Mouse (Mus musculus) forebrain, postnatal 0 days (tissue): Measurements from ENCODE around the gene Cyp2t4. TPM values are rescaled to one million over a fixed set of nuclear protein-coding genes. Genes with fewer than 3 reads are reported as not detected.

Experiments
- ATAC-seq: fragments of 200-750 bp; cut with Nextera tagmentation; 2 replicates; pipeline ENCODE4 v1.8.0; 2017; ENCODE audit warnings: mild to moderate bottlenecking, moderate library complexity
- DNase-seq: peaks from one replicate; pipeline ENCODE4 v3.0.0-alpha.2; 2015
- H3K27ac ChIP-seq: fragments of 300-500 bp; sonication (generic); 2 replicates; pipeline ENCODE4 v1.5.1; 2014; ENCODE audit warnings: low read depth, mild to moderate bottlenecking, antibody characterized with exemption, low read length, moderate library complexity, mixed read lengths
- H3K27me3 ChIP-seq: fragments of 300-500 bp; sonication (generic); 2 replicates; pipeline ENCODE4 v1.6.1; 2014; ENCODE audit warnings: mild to moderate bottlenecking, low read length, mixed read lengths; ENCODE audit not compliant: insufficient read depth
- H3K36me3 ChIP-seq: fragments of 300-500 bp; sonication (generic); 2 replicates; pipeline ENCODE4 v1.6.1; 2014; ENCODE audit warnings: mild to moderate bottlenecking, moderate library complexity; ENCODE audit not compliant: insufficient read depth
- H3K4me1 ChIP-seq: fragments of 300-500 bp; sonication (generic); 2 replicates; pipeline ENCODE4 v1.6.1; 2014; ENCODE audit warnings: antibody characterized with exemption; ENCODE audit not compliant: insufficient read depth
- H3K4me2 ChIP-seq: fragments of 300-500 bp; sonication (generic); 2 replicates; pipeline ENCODE4 v1.6.1; 2014; ENCODE audit warnings: low read depth, mild to moderate bottlenecking, moderate library complexity
- H3K4me3 ChIP-seq: fragments of 300-500 bp; sonication (generic); 2 replicates; pipeline ENCODE4 v1.5.1; 2014; ENCODE audit warnings: low read depth, low read length, mixed read lengths
- H3K9ac ChIP-seq: fragments of 300-500 bp; sonication (generic); 2 replicates; pipeline ENCODE4 v1.6.1; 2014; ENCODE audit warnings: mild to moderate bottlenecking
- H3K9me3 ChIP-seq: fragments of 300-500 bp; sonication (generic); 2 replicates; pipeline ENCODE4 v1.6.1; 2016; ENCODE audit warnings: low read length
- CTCF ChIP-seq: sonication (generic); IDR thresholded peaks from 2 replicates; pipeline ENCODE4 v1.5.1; 2016; ENCODE audit warnings: antibody characterized with exemption, control low read depth, low read depth
- WGBS: fragments of 180-500 bp; shearing (Covaris S2); extraction: QIAGEN DNeasy Blood & Tissue Kit; methylation state at CpG from one replicate; pipeline ENCODE4 v1.1.7; 2014; 5-methylcytosine and 5-hydroxymethylcytosine counted together
- polyA plus RNA-seq: library from polyadenylated mRNA; unstranded; fragments of >200 nt; fragmentation: Nextera tagmentation; extraction: Ambion mirVana; gene quantifications from 2 replicates; pipeline ENCODE4 v1.2.1, GENCODE M21; 2015
- total RNA-seq: library from RNA; depleted of rRNA; stranded (reverse); fragments of >200 nt; gene quantifications from 2 replicates; pipeline ENCODE4 v1.2.3, GENCODE M21; 2014

Cyp2t4 gene
- total and polyA plus RNA-seq, 2 experiments from 2014 or later, result 0.34 TPM; not detected in 1

DNA sequence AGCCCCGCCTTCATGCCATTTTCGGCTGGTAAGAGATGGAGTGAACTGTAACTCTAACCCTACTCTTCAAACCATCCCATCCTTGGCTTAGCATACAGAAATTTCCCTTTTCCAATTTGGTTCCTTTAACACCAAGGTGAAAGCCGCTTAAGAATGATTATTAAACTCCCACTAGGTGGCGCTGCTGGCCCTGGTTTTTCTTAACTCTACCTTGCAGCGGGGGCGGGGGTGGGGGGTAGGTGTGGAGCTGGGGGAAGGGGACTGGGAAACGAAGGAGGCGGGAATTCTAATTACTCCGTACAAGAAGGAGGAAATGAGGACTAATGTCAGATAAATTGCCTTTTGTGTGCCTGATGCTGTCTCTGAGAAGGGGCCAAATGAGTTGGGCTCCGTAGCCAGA is 20.9 kb upstream of the Cyp2t4 start:
- ATAC-seq (peak; percentile 45; the same call in 1 of the 2 replicates), DNase-seq (peak; percentile 64)
- 13% methylated on average over 10 of the region's 10 CpGs for WGBS
- Histone ChIP-seq H3K4me1 (no peaks in the 10 kb centered on the region), H3K27ac (no peak overlapping the region), H3K9me3 (no peaks in the 10 kb centered on the region), H3K4me3 (no peak overlapping the region), H3K27me3 (no peaks in the 10 kb centered on the region), H3K36me3 (no peaks in the 10 kb centered on the region), H3K9ac (no peak overlapping the region), H3K4me2 (0 out of 2 replicates have a peak overlapping the region, but pooled peaks have one; percentile 11)
- TF ChIP-seq CTCF, result peak; percentile 50

DNA sequence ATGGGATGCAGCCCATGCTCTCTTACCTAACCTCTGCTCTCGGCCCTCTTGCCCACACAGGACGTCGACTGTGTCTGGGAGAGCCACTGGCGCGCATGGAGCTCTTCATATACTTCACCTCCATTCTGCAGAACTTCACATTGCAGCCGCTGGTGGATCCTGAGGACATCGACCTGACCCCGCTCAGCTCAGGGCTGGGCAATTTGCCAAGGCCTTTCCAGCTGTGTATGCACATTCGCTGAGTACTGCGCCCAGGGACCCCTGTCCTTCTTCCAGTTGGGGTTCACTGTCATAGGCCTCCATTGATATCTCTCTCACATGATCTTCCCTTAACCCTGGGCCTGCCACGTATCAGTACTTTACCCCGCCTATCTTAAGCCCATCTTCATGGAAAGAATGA is 20.4 kb upstream of the Cyp2t4 start:
- H3K9me3 ChIP-seq, result no peaks in the 10 kb centered on the region
- H3K27ac ChIP-seq, result no peak overlapping the region
- H3K4me1 ChIP-seq, result no peaks in the 10 kb centered on the region
- H3K36me3 ChIP-seq, result no peaks in the 10 kb centered on the region
- no peak for DNase-seq
- no peak for ATAC-seq
- H3K4me2 ChIP-seq, result no peak overlapping the region
- WGBS, result 66% methylated on average over 12 of the region's 12 CpGs
- H3K9ac ChIP-seq, result no peak overlapping the region
- no peaks in the 10 kb centered on the region for H3K27me3 ChIP-seq
- no peak for TF ChIP-seq CTCF
- H3K4me3 ChIP-seq, result no peak overlapping the region

DNA sequence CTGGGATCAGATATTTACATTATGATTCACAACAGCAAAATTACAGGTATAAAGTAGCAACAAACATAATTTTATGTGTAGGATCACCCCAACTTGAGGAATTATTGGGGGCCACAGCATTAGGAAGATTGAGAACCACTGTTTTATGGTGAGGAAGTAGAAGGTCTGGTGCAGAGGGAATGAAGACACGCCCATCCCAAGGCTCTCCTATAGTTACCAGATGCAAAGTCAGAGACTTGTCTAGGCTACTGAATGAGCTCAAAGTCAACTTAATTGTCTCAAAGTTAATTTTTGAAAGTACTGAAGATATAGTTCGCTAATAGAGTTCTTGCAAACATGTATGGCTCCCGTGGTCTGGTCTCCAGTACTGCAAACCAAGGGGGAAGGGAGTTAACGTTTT is 19.8 kb upstream of the Cyp2t4 start:
- Histone ChIP-seq H3K4me1 (no peaks in the 10 kb centered on the region), H3K27me3 (no peaks in the 10 kb centered on the region), H3K9me3 (no peaks in the 10 kb centered on the region), H3K27ac (no peak overlapping the region), H3K4me2 (no peak overlapping the region), H3K36me3 (no peaks in the 10 kb centered on the region), H3K4me3 (no peak overlapping the region), H3K9ac (no peak overlapping the region)
- no peak for ATAC-seq
- TF ChIP-seq CTCF, result no peak
- WGBS, result 87% methylated on average over 4 of the region's 4 CpGs
- DNase-seq, result no peak

DNA sequence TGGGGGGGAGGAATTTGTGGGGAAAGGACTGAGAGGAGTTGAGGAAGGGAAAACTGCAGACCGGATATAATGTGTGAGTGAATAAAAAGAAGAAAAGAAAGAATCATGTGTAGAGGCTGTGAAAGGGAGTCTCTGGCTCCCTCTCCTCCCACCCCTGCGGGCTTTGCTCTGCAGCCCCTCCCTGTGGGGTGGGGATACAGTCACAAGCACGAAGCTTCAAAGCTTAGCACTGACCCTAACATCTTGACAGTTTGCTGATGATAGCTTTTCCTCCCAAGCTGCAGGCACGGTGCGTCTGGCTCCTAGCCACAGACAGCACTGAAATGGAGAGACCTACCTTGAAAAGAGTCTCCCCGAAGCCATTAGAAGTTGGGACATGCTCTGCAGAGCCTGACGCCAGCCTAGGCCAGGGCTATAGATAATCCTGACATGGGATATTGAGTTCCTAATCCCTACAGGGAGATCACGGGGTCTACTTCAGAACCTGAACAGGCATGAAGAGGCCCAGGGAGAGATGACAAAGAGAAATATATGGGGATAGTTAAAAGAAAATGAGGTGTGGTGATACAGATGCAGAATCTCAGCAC is 17.0 kb upstream of the Cyp2t4 start:
- Histone ChIP-seq H3K4me3 (no peak overlapping the region), H3K4me2 (no peak overlapping the region), H3K9me3 (no peaks in the 10 kb centered on the region), H3K9ac (no peak overlapping the region), H3K36me3 (no peaks in the 10 kb centered on the region), H3K27me3 (no peaks in the 10 kb centered on the region), H3K4me1 (no peaks in the 10 kb centered on the region), H3K27ac (no peak overlapping the region)
- no peak for ATAC-seq
- TF ChIP-seq CTCF, result no peak
- DNase-seq, result no peak
- 67% methylated on average over 8 of the region's 8 CpGs for WGBS

DNA sequence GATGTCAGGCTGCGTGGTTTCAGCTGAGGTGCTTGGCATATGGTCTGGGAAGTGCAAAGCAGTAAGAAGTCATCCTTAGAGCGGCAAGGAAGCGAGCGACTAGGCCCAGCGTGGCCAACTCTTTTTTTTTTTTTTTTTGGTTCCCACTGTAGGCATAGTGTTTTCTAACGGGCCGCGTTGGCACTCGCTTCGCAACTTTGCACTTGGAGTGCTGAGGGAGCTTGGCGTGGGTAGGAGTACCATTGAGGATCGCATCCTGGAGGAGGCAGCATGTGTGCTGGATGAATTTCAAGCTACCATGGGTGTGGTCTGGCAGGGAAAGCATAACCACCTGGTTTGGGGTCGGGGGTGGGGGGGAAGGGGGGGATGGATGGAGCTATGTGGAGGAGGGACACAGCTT is 2.5 kb downstream of the Cyp2t4 start:
- TF ChIP-seq CTCF, result no peak
- ATAC-seq (no peak), DNase-seq (peak; percentile 12)
- WGBS, result 67% methylated on average over 13 of the region's 13 CpGs
- Histone ChIP-seq H3K9me3 (no peaks in the 10 kb centered on the region), H3K27me3 (no peaks in the 10 kb centered on the region), H3K4me3 (no peak overlapping the region), H3K36me3 (peaks cover 23% of the 10 kb centered on the region), H3K4me2 (no peak overlapping the region), H3K9ac (no peak overlapping the region), H3K27ac (no peak overlapping the region), H3K4me1 (no peaks in the 10 kb centered on the region)

DNA sequence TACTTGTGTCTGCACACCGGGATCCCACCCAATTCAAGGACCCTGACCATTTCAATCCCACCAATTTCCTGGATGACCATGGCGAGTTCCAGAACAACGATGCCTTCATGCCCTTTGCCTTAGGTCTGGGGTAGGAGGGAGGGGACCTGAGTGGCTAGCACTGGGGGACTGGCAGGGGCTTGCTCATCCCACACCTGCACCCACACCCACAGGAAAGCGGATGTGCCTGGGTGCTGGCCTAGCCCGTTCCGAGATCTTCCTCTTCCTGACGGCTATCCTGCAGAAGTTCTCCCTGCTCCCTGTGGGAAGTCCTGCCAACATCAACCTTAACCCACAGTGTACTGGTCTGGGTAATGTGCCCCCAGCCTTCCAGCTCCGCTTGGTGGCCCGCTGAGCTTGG is 4.7 kb downstream of the Cyp2t4 start:
- Histone ChIP-seq H3K4me2 (no peak overlapping the region), H3K4me3 (no peak overlapping the region), H3K4me1 (peaks cover 7% of the 10 kb centered on the region; the same call in 1 of the 2 replicates), H3K9me3 (no peaks in the 10 kb centered on the region), H3K27ac (no peak overlapping the region), H3K36me3 (peaks cover 28% of the 10 kb centered on the region), H3K9ac (no peak overlapping the region), H3K27me3 (no peaks in the 10 kb centered on the region)
- no peak for ATAC-seq
- no peak for DNase-seq
- WGBS, result 94% methylated on average over 9 of the region's 9 CpGs
- TF ChIP-seq CTCF, result no peak

DNA sequence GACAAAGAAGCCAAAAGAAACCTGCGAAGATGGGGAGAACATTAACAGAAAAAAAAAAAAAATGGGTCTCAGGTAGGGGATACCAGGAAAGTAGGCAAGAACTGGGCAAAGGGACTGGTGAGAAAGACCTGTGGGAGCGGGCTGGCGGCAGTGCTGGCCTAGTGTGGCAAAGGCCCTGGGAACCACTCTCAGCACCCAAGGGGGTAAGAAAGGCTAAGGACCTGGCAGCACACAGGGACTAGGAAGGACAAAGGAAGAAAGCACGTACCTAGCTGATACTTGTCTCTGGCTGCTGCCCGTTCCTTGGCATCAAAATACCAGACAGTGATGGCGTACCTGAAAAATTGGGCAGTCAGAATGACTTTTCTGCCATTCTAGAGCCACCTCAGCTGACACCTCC is 5.7 kb downstream of the Cyp2t4 start:
- Histone ChIP-seq H3K4me3 (no peak overlapping the region), H3K9me3 (no peaks in the 10 kb centered on the region), H3K4me1 (peaks cover 17% of the 10 kb centered on the region), H3K27ac (no peak overlapping the region), H3K9ac (no peak overlapping the region), H3K4me2 (no peak overlapping the region), H3K36me3 (peaks cover 31% of the 10 kb centered on the region), H3K27me3 (no peaks in the 10 kb centered on the region)
- no peak for TF ChIP-seq CTCF
- ATAC-seq, result no peak
- DNase-seq, result no peak
- WGBS, result 93% methylated on average over 6 of the region's 6 CpGs
